Mouse (Mus musculus): ENCODE measurements at regions not wholly inside any gene's neighbourhood (a gene's known extent, or its start where the extent isn't known, plus 50 kb on each side); places are given as distances from the start of the nearest gene placed in this dataset.
"Not testable (repeated sequence)": the region's sequence is repeated elsewhere in the genome, so short reads cannot be mapped to it uniquely, and the experiment has no call there.

DNA sequence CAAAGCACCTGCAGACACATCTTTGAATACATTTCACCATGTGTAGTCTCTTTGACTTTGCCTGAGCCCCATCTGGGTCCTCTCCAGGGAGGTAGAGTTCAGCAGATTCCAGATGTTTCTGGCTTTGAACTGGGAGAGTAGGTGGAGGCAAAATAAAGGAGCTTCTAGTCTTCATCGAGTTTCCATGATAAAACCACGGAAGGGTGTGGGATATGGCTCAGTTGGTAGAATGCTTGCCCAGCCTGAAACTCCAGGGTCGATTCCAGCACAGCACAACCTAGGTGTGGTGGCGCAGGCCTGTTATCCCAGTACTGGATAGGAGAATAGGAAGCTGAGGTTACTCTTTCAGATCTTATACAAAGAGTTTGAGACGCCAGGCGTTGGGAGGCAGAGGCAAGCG, 96.2 kb upstream of the Smlr1 start:
- Histone ChIP-seq H3K4me1 (replicated peaks; ENCODE audit: control insufficient read depth, insufficient read depth, low read length) (no peaks in the 10 kb centered on the region), H3K27ac (ENCODE audit: low read depth, low read length) (no peak overlapping the region), H3K4me3 (ENCODE audit: low read depth, low read length) (no peak overlapping the region), H3K27me3 (ENCODE audit: control insufficient read depth, insufficient read depth, low read length) (no peaks in the 10 kb centered on the region), H3K4me2 (replicated peaks; ENCODE audit: low read depth, low read length) (no peak overlapping the region), H3K9me3 (ENCODE audit: control insufficient read depth, low read length) (no peaks in the 10 kb centered on the region), H3K36me3 (ENCODE audit: control insufficient read depth, insufficient read depth, low read length) (no peaks in the 10 kb centered on the region), H3K9ac (ENCODE audit: low read depth, low read length) (no peak overlapping the region)
- no peak for ATAC-seq (ENCODE audit: low FRiP score)
- no peak for DNase-seq (ENCODE audit: low spot score)
- 86% methylated on average over 7 of the region's 7 CpGs for WGBS

DNA sequence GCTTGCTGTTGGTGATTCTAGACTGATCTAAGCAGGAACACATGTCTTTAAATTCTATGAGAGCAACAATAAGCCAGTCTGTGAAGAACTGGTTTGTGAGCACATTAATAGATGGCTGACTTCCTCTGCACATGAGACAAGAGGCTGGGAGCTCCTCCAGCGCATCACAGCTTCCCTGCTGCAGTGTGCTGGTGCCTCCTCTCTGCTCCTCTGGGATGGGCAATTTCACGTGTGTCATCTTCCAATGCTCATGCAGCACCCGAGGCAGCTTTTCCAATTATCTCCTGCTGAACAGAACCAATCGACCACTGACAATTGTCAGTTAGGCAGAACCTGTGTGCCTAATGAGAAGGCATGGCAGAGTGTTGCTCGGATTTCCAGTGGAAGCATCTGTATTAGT, 86.5 kb upstream of the Smlr1 start:
- Histone ChIP-seq H3K4me2 (replicated peaks; ENCODE audit: low read depth, low read length) (no peak overlapping the region), H3K4me1 (replicated peaks; ENCODE audit: control insufficient read depth, insufficient read depth, low read length) (no peaks in the 10 kb centered on the region), H3K36me3 (ENCODE audit: control insufficient read depth, insufficient read depth, low read length) (no peaks in the 10 kb centered on the region), H3K9me3 (ENCODE audit: control insufficient read depth, low read length) (no peaks in the 10 kb centered on the region), H3K27me3 (ENCODE audit: control insufficient read depth, insufficient read depth, low read length) (no peaks in the 10 kb centered on the region), H3K27ac (ENCODE audit: low read depth, low read length) (no peak overlapping the region), H3K4me3 (ENCODE audit: low read depth, low read length) (no peak overlapping the region), H3K9ac (ENCODE audit: low read depth, low read length) (no peak overlapping the region)
- ATAC-seq (ENCODE audit: low FRiP score) (no peak), DNase-seq (ENCODE audit: low spot score) (no peak)
- WGBS: 85% methylated on average over 5 of the region's 5 CpGs

DNA sequence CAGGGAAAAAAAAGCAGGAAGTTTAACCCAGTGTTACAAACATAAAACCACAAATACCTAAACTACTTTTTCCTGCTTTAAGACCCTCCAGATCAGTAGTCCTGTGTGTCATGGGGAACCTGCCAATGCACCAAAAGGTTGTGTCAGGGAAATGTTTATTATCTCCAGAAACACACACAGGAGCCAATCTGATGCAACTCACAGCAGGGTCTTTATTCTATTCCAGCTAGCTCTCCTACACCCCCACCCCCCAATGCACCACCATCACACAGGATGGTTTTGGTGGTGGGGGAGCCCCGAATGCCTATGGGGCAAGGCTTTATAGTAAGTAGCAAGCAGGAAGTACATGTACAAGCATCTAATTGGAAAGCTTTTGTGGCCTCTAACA, 85.7 kb upstream of the Smlr1 start:
- not testable (repeated sequence) for H3K36me3 ChIP-seq (ENCODE audit: control insufficient read depth, insufficient read depth, low read length); H3K4me1 ChIP-seq (replicated peaks; ENCODE audit: control insufficient read depth, insufficient read depth, low read length); ATAC-seq (ENCODE audit: low FRiP score); H3K4me2 ChIP-seq (replicated peaks; ENCODE audit: low read depth, low read length); H3K4me3 ChIP-seq (ENCODE audit: low read depth, low read length); H3K9me3 ChIP-seq (ENCODE audit: control insufficient read depth, low read length); H3K27ac ChIP-seq (ENCODE audit: low read depth, low read length); DNase-seq (ENCODE audit: low spot score); H3K9ac ChIP-seq (ENCODE audit: low read depth, low read length); H3K27me3 ChIP-seq (ENCODE audit: control insufficient read depth, insufficient read depth, low read length)
- WGBS: 46% methylated on average over 1 of the region's 1 CpGs

- peak; percentile 20 for DNase-seq (ENCODE audit: low spot score)
- Histone ChIP-seq H3K4me1 (replicated peaks; ENCODE audit: control insufficient read depth, insufficient read depth, low read length) (no peaks in the 10 kb centered on the region), H3K4me2 (replicated peaks; ENCODE audit: low read depth, low read length) (no peak overlapping the region), H3K4me3 (ENCODE audit: low read depth, low read length) (no peak overlapping the region), H3K27me3 (ENCODE audit: control insufficient read depth, insufficient read depth, low read length) (no peaks in the 10 kb centered on the region), H3K27ac (ENCODE audit: low read depth, low read length) (no peak overlapping the region), H3K36me3 (ENCODE audit: control insufficient read depth, insufficient read depth, low read length) (no peaks in the 10 kb centered on the region), H3K9me3 (ENCODE audit: control insufficient read depth, low read length) (no peaks in the 10 kb centered on the region), H3K9ac (ENCODE audit: low read depth, low read length) (no peak overlapping the region)
- peak; percentile 45; the same call in 1 of the 2 replicates for ATAC-seq (ENCODE audit: low FRiP score)
- 46% methylated on average over 10 of the region's 10 CpGs for WGBS
These were observed 85.1 kb upstream of the Smlr1 start for GRCm38 (mm10) chr10:25620939-25621746.

DNA sequence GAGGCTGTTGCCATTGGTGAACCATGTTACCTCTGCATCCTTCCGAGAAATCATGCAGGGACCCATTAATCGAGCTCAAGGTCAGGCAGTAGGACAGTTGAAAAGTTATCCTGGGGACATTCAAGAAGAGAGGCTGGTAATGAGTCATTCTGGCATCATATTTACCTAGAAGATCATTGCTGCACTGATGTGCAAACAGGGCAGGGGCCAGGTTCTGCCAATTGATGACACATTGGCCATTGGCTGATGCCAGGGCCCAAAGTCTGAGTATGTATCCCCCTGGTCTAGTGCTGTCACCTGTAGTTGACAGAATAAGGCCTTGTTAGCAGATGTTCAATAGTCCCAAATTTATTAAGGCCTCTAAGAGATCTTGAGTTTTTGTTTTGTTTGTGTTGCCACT, 83.6 kb upstream of the Smlr1 start:
- no peak overlapping the region for H3K4me2 ChIP-seq (replicated peaks; ENCODE audit: low read depth, low read length)
- H3K36me3 ChIP-seq (ENCODE audit: control insufficient read depth, insufficient read depth, low read length): no peaks in the 10 kb centered on the region
- H3K9ac ChIP-seq (ENCODE audit: low read depth, low read length): no peak overlapping the region
- H3K4me3 ChIP-seq (ENCODE audit: low read depth, low read length): no peak overlapping the region
- H3K27me3 ChIP-seq (ENCODE audit: control insufficient read depth, insufficient read depth, low read length): no peaks in the 10 kb centered on the region
- H3K4me1 ChIP-seq (replicated peaks; ENCODE audit: control insufficient read depth, insufficient read depth, low read length): no peaks in the 10 kb centered on the region
- no peak overlapping the region for H3K27ac ChIP-seq (ENCODE audit: low read depth, low read length)
- no peaks in the 10 kb centered on the region for H3K9me3 ChIP-seq (ENCODE audit: control insufficient read depth, low read length)
- DNase-seq (ENCODE audit: low spot score) (no peak), ATAC-seq (ENCODE audit: low FRiP score) (no peak)
- 86% methylated on average over 2 of the region's 2 CpGs for WGBS

- no peak overlapping the region for H3K4me3 ChIP-seq (ENCODE audit: low read depth, low read length)
- no peaks in the 10 kb centered on the region for H3K36me3 ChIP-seq (ENCODE audit: control insufficient read depth, insufficient read depth, low read length)
- no peaks in the 10 kb centered on the region for H3K27me3 ChIP-seq (ENCODE audit: control insufficient read depth, insufficient read depth, low read length)
- DNase-seq (ENCODE audit: low spot score): no peak
- no peaks in the 10 kb centered on the region for H3K4me1 ChIP-seq (replicated peaks; ENCODE audit: control insufficient read depth, insufficient read depth, low read length)
- no peak for ATAC-seq (ENCODE audit: low FRiP score)
- H3K9me3 ChIP-seq (ENCODE audit: control insufficient read depth, low read length): no peaks in the 10 kb centered on the region
- H3K9ac ChIP-seq (ENCODE audit: low read depth, low read length): no peak overlapping the region
- H3K4me2 ChIP-seq (replicated peaks; ENCODE audit: low read depth, low read length): no peak overlapping the region
- WGBS: 90% methylated on average over 2 of the region's 2 CpGs
- no peak overlapping the region for H3K27ac ChIP-seq (ENCODE audit: low read depth, low read length)
These were observed 65.4 kb upstream of the Smlr1 start for GRCm38 (mm10) chr10:25601471-25601870.

GRCm38 (mm10) chr10:25589316-25589645, 53.2 kb upstream of the Smlr1 start:
- DNase-seq (ENCODE audit: low spot score) (no peak), ATAC-seq (ENCODE audit: low FRiP score) (no peak)
- Histone ChIP-seq H3K27me3 (ENCODE audit: control insufficient read depth, insufficient read depth, low read length) (no peaks in the 10 kb centered on the region), H3K27ac (ENCODE audit: low read depth, low read length) (no peak overlapping the region), H3K4me3 (ENCODE audit: low read depth, low read length) (no peak overlapping the region), H3K4me1 (replicated peaks; ENCODE audit: control insufficient read depth, insufficient read depth, low read length) (no peaks in the 10 kb centered on the region), H3K9ac (ENCODE audit: low read depth, low read length) (no peak overlapping the region), H3K36me3 (ENCODE audit: control insufficient read depth, insufficient read depth, low read length) (no peaks in the 10 kb centered on the region), H3K9me3 (ENCODE audit: control insufficient read depth, low read length) (no peaks in the 10 kb centered on the region), H3K4me2 (replicated peaks; ENCODE audit: low read depth, low read length) (no peak overlapping the region)
- WGBS: 96% methylated on average over 2 of the region's 2 CpGs

- no peak for DNase-seq (ENCODE audit: low spot score)
- Histone ChIP-seq H3K36me3 (ENCODE audit: control insufficient read depth, insufficient read depth, low read length) (no peaks in the 10 kb centered on the region), H3K4me1 (replicated peaks; ENCODE audit: control insufficient read depth, insufficient read depth, low read length) (no peaks in the 10 kb centered on the region), H3K9ac (ENCODE audit: low read depth, low read length) (no peak overlapping the region), H3K27me3 (ENCODE audit: control insufficient read depth, insufficient read depth, low read length) (no peaks in the 10 kb centered on the region), H3K4me3 (ENCODE audit: low read depth, low read length) (no peak overlapping the region), H3K27ac (ENCODE audit: low read depth, low read length) (no peak overlapping the region), H3K9me3 (ENCODE audit: control insufficient read depth, low read length) (no peaks in the 10 kb centered on the region), H3K4me2 (replicated peaks; ENCODE audit: low read depth, low read length) (no peak overlapping the region)
- no peak for ATAC-seq (ENCODE audit: low FRiP score)
- WGBS: 87% methylated on average over 12 of the region's 12 CpGs
These were observed 52.7 kb upstream of the Smlr1 start for GRCm38 (mm10) chr10:25588611-25589315.
